Mouse (Mus musculus) lung, postnatal 0 days (tissue): ENCODE measurements at regions not wholly inside any gene's neighbourhood (a gene's known extent, or its start where the extent isn't known, plus 50 kb on each side); places are given as distances from the start of the nearest gene placed in this dataset.

Experiments
- CTCF ChIP-seq: IDR thresholded peaks from 2 replicates; pipeline ENCODE4 v1.5.1; 2016; ENCODE audit warnings: antibody characterized with exemption, mild to moderate bottlenecking
- EP300 ChIP-seq: IDR thresholded peaks from 2 replicates; pipeline ENCODE4 v1.6.1; 2016; ENCODE audit warnings: antibody characterized with exemption, mild to moderate bottlenecking, control low read depth

GRCm38 (mm10) chr11:94876707-94877106 lies 59.3 kb upstream of the Col1a1 start:
- TF ChIP-seq CTCF, result no peak
- TF ChIP-seq EP300, result no peak
